Mouse (Mus musculus) lung, postnatal 10 days (tissue): Measurements from ENCODE around the gene Serpinb6a.
"Not testable (repeated sequence)": the region's sequence is repeated elsewhere in the genome, so short reads cannot be mapped to it uniquely, and the experiment has no call there.

ENCODE experiments used
- DNase-seq: peaks from one replicate; pipeline ENCODE4 v3.0.0; 2021

The Serpinb6a gene

GRCm38 (mm10) chr13:33966574-33966973 lies 36.0 kb downstream of the Serpinb6a start:
- DNase-seq = no peak

GRCm38 (mm10) chr13:33966025-33966412 lies 36.6 kb downstream of the Serpinb6a start:
- no peak for DNase-seq

GRCm38 (mm10) chr13:33965056-33966024 lies 37.3 kb downstream of the Serpinb6a start:
- peak; percentile 33 for DNase-seq

GRCm38 (mm10) chr13:33964206-33965046 lies 38.2 kb downstream of the Serpinb6a start, which contains the start of gene Nqo2:
TSS of gene Nqo2 (plus strand) at chr13:33964687.
- DNase-seq = peak; percentile 78

GRCm38 (mm10) chr13:33959771-33960170 lies 42.8 kb downstream of the Serpinb6a start:
- no peak for DNase-seq

- DNase-seq = peak; percentile 59
Observed at GRCm38 (mm10) chr13:33956571-33957421, 45.8 kb downstream of the Serpinb6a start.

GRCm38 (mm10) chr13:33952947-33953346 lies 49.6 kb downstream of the Serpinb6a start:
- no peak for DNase-seq

GRCm38 (mm10) chr13:33952075-33952449 lies 50.5 kb downstream of the Serpinb6a start:
- DNase-seq = no peak

- no peak for DNase-seq
Observed at GRCm38 (mm10) chr13:33951308-33952074, 51.1 kb downstream of the Serpinb6a start.

- DNase-seq = peak; percentile 50
Observed at GRCm38 (mm10) chr13:33942212-33942779, 60.3 kb downstream of the Serpinb6a start.

- DNase-seq = no peak
Observed at GRCm38 (mm10) chr13:33941288-33941808, 61.2 kb downstream of the Serpinb6a start.

- not testable (repeated sequence) for DNase-seq
Observed at GRCm38 (mm10) chr13:33937587-33937986, 65.0 kb downstream of the Serpinb6a start.

GRCm38 (mm10) chr13:33937151-33937550 lies 65.4 kb downstream of the Serpinb6a start:
- no peak for DNase-seq

- DNase-seq = peak; percentile 79
Observed at GRCm38 (mm10) chr13:33935465-33936181, 67.0 kb downstream of the Serpinb6a start.

- DNase-seq = peak; percentile 9
Observed at GRCm38 (mm10) chr13:33934743-33935142, 67.9 kb downstream of the Serpinb6a start.

- peak; percentile 33 for DNase-seq
Observed at GRCm38 (mm10) chr13:33930912-33931311, 71.7 kb downstream of the Serpinb6a start.

GRCm38 (mm10) chr13:33930281-33930680 lies 72.3 kb downstream of the Serpinb6a start:
- DNase-seq = no peak

GRCm38 (mm10) chr13:33921699-33922098 lies 80.9 kb downstream of the Serpinb6a start:
- DNase-seq = no peak

- no peak for DNase-seq
Observed at GRCm38 (mm10) chr13:33921041-33921440, 81.6 kb downstream of the Serpinb6a start.

- no peak for DNase-seq
Observed at GRCm38 (mm10) chr13:33906821-33907220, 95.8 kb downstream of the Serpinb6a start.
